Mouse (Mus musculus) thymus, adult 18-20 months (tissue): ENCODE results near the gene Il25.
"Not testable (repeated sequence)": the region's sequence is repeated elsewhere in the genome, so short reads cannot be mapped to it uniquely, and the experiment has no call there.

Source experiments
- DNase-seq, 2 experiments: peaks; one replicate each; pipeline ENCODE4 v3.0.0; 2022; ENCODE audit warnings: mixed read lengths in 2 of 2

Il25 gene

GRCm38 (mm10) chr14:54955481-54955880 is 23.0 kb downstream of the Il25 start:
- no peak for DNase-seq

- DNase-seq = no peak
Observed at GRCm38 (mm10) chr14:54956533-54956932, 24.0 kb downstream of the Il25 start.

GRCm38 (mm10) chr14:54958503-54958902 is 26.0 kb downstream of the Il25 start:
- DNase-seq = no peak

- no peak for DNase-seq
Observed at GRCm38 (mm10) chr14:54959197-54959596, 26.7 kb downstream of the Il25 start.

- not testable (repeated sequence) for DNase-seq
Observed at GRCm38 (mm10) chr14:54959853-54960613, 27.5 kb downstream of the Il25 start.

GRCm38 (mm10) chr14:54960769-54961168 is 28.3 kb downstream of the Il25 start:
- no peak for DNase-seq

GRCm38 (mm10) chr14:54961487-54961886 is 29.0 kb downstream of the Il25 start:
- DNase-seq = no peak

- no peak for DNase-seq
Observed at GRCm38 (mm10) chr14:54962714-54963113, 30.2 kb downstream of the Il25 start.

GRCm38 (mm10) chr14:54963727-54964126 is 31.2 kb downstream of the Il25 start:
- DNase-seq = no peak

GRCm38 (mm10) chr14:54965044-54965443 is 32.5 kb downstream of the Il25 start:
- DNase-seq = no peak

- DNase-seq = no peak
Observed at GRCm38 (mm10) chr14:54965631-54966030, 33.1 kb downstream of the Il25 start.

GRCm38 (mm10) chr14:54966320-54966977 is 34.0 kb downstream of the Il25 start, which contains the start of gene Myh6:
Gene Myh6 (minus strand): TSS chr14:54966927.
- no peak for DNase-seq

GRCm38 (mm10) chr14:54967874-54968273 is 35.4 kb downstream of the Il25 start:
- DNase-seq = no peak

GRCm38 (mm10) chr14:54968344-54968743 is 35.8 kb downstream of the Il25 start:
- DNase-seq = no peak

- DNase-seq = not testable (repeated sequence)
Observed at GRCm38 (mm10) chr14:54972786-54973185, 40.3 kb downstream of the Il25 start.

- no peak for DNase-seq
Observed at GRCm38 (mm10) chr14:54974068-54974791, 41.7 kb downstream of the Il25 start.

GRCm38 (mm10) chr14:54976633-54977032 is 44.1 kb downstream of the Il25 start, which contains the start of gene Gm17428:
Gene Gm17428 (plus strand): TSS chr14:54976933.
- DNase-seq = no peak

GRCm38 (mm10) chr14:54978664-54979063 is 46.2 kb downstream of the Il25 start:
- DNase-seq = no peak

- no peak for DNase-seq
Observed at GRCm38 (mm10) chr14:54981934-54982333, 49.4 kb downstream of the Il25 start.
